In genomic region chr2:143113859-143114258, GRCm38 (mm10) we compare ENCODE assay signal across 8 mouse cellular contexts. TPM values are rescaled to one million over a fixed set of nuclear protein-coding genes. Genes with fewer than 3 reads are reported as not detected.
A peak's percentile ranks its signal among the peaks of the same experiment; 100 is the strongest.
DNase-seq lines count a peak whose midpoint lies in the region; ATAC-seq and TF ChIP-seq lines count a peak whose summit lies in the region.

No protein-coding gene starts in this region.

- H3K4me2 ChIP-seq in forebrain, embryonic 14.5 days (ENCODE audit: low read length) = no peak overlapping the region

- 92% methylated on average over 1 of the region's 1 CpGs for WGBS in heart, adult 2 months
- 89% methylated on average over 1 of the region's 1 CpGs for WGBS in forebrain, embryonic 14.5 days

- H3K4me1 ChIP-seq in heart, adult 2 months (ENCODE audit: control insufficient read depth, insufficient read depth, low read length) = no peaks in the 10 kb centered on the region
- H3K4me1 ChIP-seq in forebrain, embryonic 14.5 days (ENCODE audit: control insufficient read depth, insufficient read depth, low read length) = no peaks in the 10 kb centered on the region

- H3K27ac ChIP-seq in heart, adult 2 months = no peak overlapping the region
- H3K27ac ChIP-seq in forebrain, embryonic 14.5 days (ENCODE audit: low read depth, low read length) = no peak overlapping the region

- DNase-seq in heart, adult 2 months = no peak
- no peak for DNase-seq in heart, adult 11 months
- DNase-seq in right cerebral cortex, adult 18-20 months = peak; percentile 31
- DNase-seq in right cerebral cortex, postnatal 14 days = no peak
- peak; percentile 88 for DNase-seq in forebrain, embryonic 14.5 days (ENCODE audit: low spot score)
- DNase-seq in retina, embryonic 14.5 days (ENCODE audit: low spot score) = peak; percentile 83
- DNase-seq in gastrocnemius, postnatal 14 days = no peak
- no peak for DNase-seq in kidney, adult 18-20 months

- peak; percentile 65 for TF ChIP-seq CTCF in heart, adult 2 months (IDR thresholded peaks at IDR 0.05)

- H3K9me3 ChIP-seq in forebrain, embryonic 14.5 days (replicated peaks; ENCODE audit: control insufficient read depth, low read length) = no peaks in the 10 kb centered on the region

- no peak overlapping the region for H3K9ac ChIP-seq in heart, adult 2 months (ENCODE audit: low read depth, low read length)
- no peak overlapping the region for H3K9ac ChIP-seq in forebrain, embryonic 14.5 days (ENCODE audit: low read length)

- intact Hi-C loops in heart, adult 2 months (cut with DNase I) = loop anchor here (10.0 kb wide), 1 partner anchor 1341 kb away; no protein-coding TSS in a partner anchor
- intact Hi-C loops in gastrocnemius, postnatal 14 days (cut with DNase I; ENCODE audit: low total_unique reads) = loop anchor here (5.0 kb wide), 1 partner anchor 663 kb away; no protein-coding TSS in a partner anchor

- H3K27me3 ChIP-seq in heart, adult 2 months (ENCODE audit: control insufficient read depth, insufficient read depth, low read length) = no peaks in the 10 kb centered on the region; the same call in 1 of the 2 replicates
- H3K27me3 ChIP-seq in forebrain, embryonic 14.5 days (replicated peaks; ENCODE audit: control insufficient read depth, insufficient read depth, low read length) = no peaks in the 10 kb centered on the region

- peak; percentile 43; the same call in 1 of the 2 replicates for ATAC-seq in forebrain, embryonic 14.5 days

- no peaks in the 10 kb centered on the region for H3K36me3 ChIP-seq in heart, adult 2 months (ENCODE audit: control insufficient read depth, insufficient read depth, low read length)
- H3K36me3 ChIP-seq in forebrain, embryonic 14.5 days (ENCODE audit: control insufficient read depth, insufficient read depth, low read length) = no peaks in the 10 kb centered on the region

- no peak overlapping the region for H3K4me3 ChIP-seq in heart, adult 2 months
- no peak overlapping the region for H3K4me3 ChIP-seq in forebrain, embryonic 14.5 days (ENCODE audit: low read depth, low read length)

- no peak for TF ChIP-seq POLR2A in heart, adult 2 months (IDR thresholded peaks at IDR 0.05; ENCODE audit: insufficient read depth, low read depth, low read length)

- TF ChIP-seq EP300 in heart, adult 2 months (IDR thresholded peaks at IDR 0.05; ENCODE audit: insufficient read depth, low read depth, low read length) = no peak

- no peaks in the 10 kb centered on the region for H3K79me2 ChIP-seq in heart, adult 2 months (replicated peaks; ENCODE audit: control insufficient read depth, insufficient read depth, low read length)

RNA-seq across cellular contexts. Expression of gene Otor, which starts 35.6 kb away (rescaled TPM):
- total RNA-seq in heart, adult 2 months (2021) = not detected
- not detected in 2 replicates for polyA plus RNA-seq in heart, adult 2 months (2012; rRNA removed)
- 1.0 and 1.1 TPM in 2 replicates for polyA plus RNA-seq in forebrain, embryonic 14.5 days (2014; fragmentation: Nextera tagmentation; extraction: Ambion mirVana)
- total RNA-seq in gastrocnemius, postnatal 14 days (2021) = not detected

RNA-seq across cellular contexts. Expression of gene Snrpb2, which starts 51.0 kb away (rescaled TPM):
- 10 to 100 TPM; 20.6 to 21.2 TPM for total RNA-seq in heart, adult 2 months (2021)
- polyA plus RNA-seq in heart, adult 2 months (2012; rRNA removed) = 3.9 and 7.8 TPM in 2 replicates
- 84.3 and 89.3 TPM in 2 replicates for polyA plus RNA-seq in forebrain, embryonic 14.5 days (2014; fragmentation: Nextera tagmentation; extraction: Ambion mirVana)
- 10 to 100 TPM; 15.2 to 21.2 TPM for total RNA-seq in gastrocnemius, postnatal 14 days (2021)

Comparison
In these comparisons a context has a peak if more than half of its experiments do, and no peak if none do; other contexts are left out.
1. DNase-seq: peak in right cerebral cortex, adult 18-20 months (single experiment), forebrain, embryonic 14.5 days (single experiment) and retina, embryonic 14.5 days (single experiment); none in heart, adult 2 months (0 of 2), heart, adult 11 months (single experiment), right cerebral cortex, postnatal 14 days (single experiment), gastrocnemius, postnatal 14 days (single experiment) and kidney, adult 18-20 months (single experiment).